Mouse (Mus musculus) lung, postnatal 14 days (tissue): ENCODE measurements around the gene Agbl4.

Source experiments
- DNase-seq: peaks from one replicate; pipeline ENCODE4 v3.0.0; 2021

The Agbl4 gene

GRCm38 (mm10) chr4:111510129-111510528 lies 1112.7 kb downstream of the Agbl4 start:
- DNase-seq: no peak

- DNase-seq: no peak
Measured at GRCm38 (mm10) chr4:111513921-111514320, 1116.5 kb downstream of the Agbl4 start.

GRCm38 (mm10) chr4:111516136-111516535 lies 1118.7 kb downstream of the Agbl4 start:
- no peak for DNase-seq

- DNase-seq: no peak
Measured at GRCm38 (mm10) chr4:111517063-111517792, 1119.8 kb downstream of the Agbl4 start.

GRCm38 (mm10) chr4:111518191-111518590 lies 1120.7 kb downstream of the Agbl4 start:
- no peak for DNase-seq

GRCm38 (mm10) chr4:111519267-111519666 lies 1121.8 kb downstream of the Agbl4 start:
- no peak for DNase-seq

GRCm38 (mm10) chr4:111520006-111520405 lies 1122.5 kb downstream of the Agbl4 start:
- no peak for DNase-seq

- no peak for DNase-seq
Measured at GRCm38 (mm10) chr4:111522974-111523373, 1125.5 kb downstream of the Agbl4 start.

- no peak for DNase-seq
Measured at GRCm38 (mm10) chr4:111528961-111529360, 1131.5 kb downstream of the Agbl4 start.

- no peak for DNase-seq
Measured at GRCm38 (mm10) chr4:111529996-111530395, 1132.5 kb downstream of the Agbl4 start.

- DNase-seq: no peak
Measured at GRCm38 (mm10) chr4:111530537-111530936, 1133.1 kb downstream of the Agbl4 start.

- no peak for DNase-seq
Measured at GRCm38 (mm10) chr4:111544684-111545083, 1147.2 kb downstream of the Agbl4 start.

- no peak for DNase-seq
Measured at GRCm38 (mm10) chr4:111546009-111546408, 1148.5 kb downstream of the Agbl4 start.

- no peak for DNase-seq
Measured at GRCm38 (mm10) chr4:111555426-111555825, 1158.0 kb downstream of the Agbl4 start.

- DNase-seq: no peak
Measured at GRCm38 (mm10) chr4:111577087-111577773, 1179.8 kb downstream of the Agbl4 start.

- DNase-seq: no peak
Measured at GRCm38 (mm10) chr4:111579115-111579862, 1181.8 kb downstream of the Agbl4 start.

GRCm38 (mm10) chr4:111579863-111580224 lies 1182.4 kb downstream of the Agbl4 start:
- no peak for DNase-seq

GRCm38 (mm10) chr4:111580239-111580638 lies 1182.8 kb downstream of the Agbl4 start:
- DNase-seq: no peak

- no peak for DNase-seq
Measured at GRCm38 (mm10) chr4:111583562-111584237, 1186.2 kb downstream of the Agbl4 start.

GRCm38 (mm10) chr4:111584286-111584685 lies 1186.8 kb downstream of the Agbl4 start:
- no peak for DNase-seq

- no peak for DNase-seq
Measured at GRCm38 (mm10) chr4:111588211-111588610, 1190.8 kb downstream of the Agbl4 start.

- DNase-seq: no peak
Measured at GRCm38 (mm10) chr4:111589467-111590170, 1192.2 kb downstream of the Agbl4 start.
